Mouse (Mus musculus) forebrain, embryonic 15.5 days (tissue): Measurements from ENCODE around the gene Arpc2. TPM values are rescaled to one million over a fixed set of nuclear protein-coding genes. Genes with fewer than 3 reads are reported as not detected.
A peak's percentile ranks its signal among the peaks of the same experiment; 100 is the strongest.

Experiments used
- ATAC-seq: fragments of 200-750 bp; cut with Nextera tagmentation; replicated peaks from 2 replicates; pipeline ENCODE4 v1.8.0; 2017; ENCODE audit warnings: mild to moderate bottlenecking, moderate TSS enrichment, moderate library complexity
- H3K27ac ChIP-seq: fragments of 300-500 bp; sonication (generic); replicated peaks from 2 replicates; pipeline ENCODE4 v1.5.1; 2015; ENCODE audit warnings: mild to moderate bottlenecking, inconsistent platforms
- H3K27me3 ChIP-seq: fragments of 300-500 bp; sonication (generic); 2 replicates; pipeline ENCODE4 v1.6.1; 2015; ENCODE audit warnings: inconsistent platforms
- H3K36me3 ChIP-seq: fragments of 300-500 bp; sonication (generic); 2 replicates; pipeline ENCODE4 v1.6.1; 2015; ENCODE audit warnings: mild to moderate bottlenecking, inconsistent platforms
- H3K4me1 ChIP-seq: fragments of 300-500 bp; sonication (generic); 2 replicates; pipeline ENCODE4 v1.6.1; 2015; ENCODE audit warnings: inconsistent platforms
- H3K4me2 ChIP-seq: fragments of 300-500 bp; sonication (generic); replicated peaks from 2 replicates; pipeline ENCODE4 v1.6.1; 2015; ENCODE audit warnings: mild to moderate bottlenecking, inconsistent platforms
- H3K4me3 ChIP-seq: fragments of 300-500 bp; sonication (generic); 2 replicates; pipeline ENCODE4 v1.5.1; 2015; ENCODE audit warnings: mild to moderate bottlenecking, inconsistent platforms
- H3K9ac ChIP-seq: fragments of 300-500 bp; sonication (generic); replicated peaks from 2 replicates; pipeline ENCODE4 v1.6.1; 2015; ENCODE audit warnings: mild to moderate bottlenecking, inconsistent platforms
- H3K9me3 ChIP-seq: fragments of 300-500 bp; sonication (generic); 2 replicates; pipeline ENCODE4 v1.6.1; 2016; ENCODE audit warnings: inconsistent platforms
- WGBS: fragments of 180-500 bp; shearing (Covaris S2); methylation state at CpG from one replicate; pipeline ENCODE4 v1.1.7; 2015; ENCODE audit warnings: mixed read lengths; 5-methylcytosine and 5-hydroxymethylcytosine counted together
- polyA plus RNA-seq: library from polyadenylated mRNA; unstranded; fragments of >200 nt; fragmentation: Nextera tagmentation; extraction: Ambion mirVana; gene quantifications from 2 replicates; pipeline ENCODE4 v1.2.1, GENCODE M21; 2015

The Arpc2 gene
- polyA plus RNA-seq, 1 experiment from 2014 or later = 418 TPM

DNA sequence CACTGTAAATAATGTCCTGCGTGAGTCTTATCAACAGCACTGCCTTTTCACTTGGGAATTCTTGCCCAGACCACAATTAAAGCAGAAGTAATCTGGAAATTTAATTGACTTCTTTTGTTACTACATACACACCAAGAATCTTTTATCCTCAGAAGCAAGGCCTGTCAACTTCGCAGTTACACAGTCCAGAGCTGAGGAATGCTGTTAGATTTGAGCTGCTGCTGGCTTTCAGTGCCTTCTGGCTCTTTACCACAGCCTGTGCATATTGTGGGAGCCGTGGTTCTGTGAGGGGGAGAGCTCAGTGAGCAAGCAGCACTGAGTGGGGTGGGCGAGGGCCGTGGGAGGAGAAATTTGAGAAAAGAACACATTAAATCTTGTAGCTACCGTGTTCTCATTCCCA lies 4.4 kb downstream of the Arpc2 start:
- Histone ChIP-seq H3K27ac (peak overlapping the region; percentile 39; the same call in 1 of the 2 replicates), H3K36me3 (no peaks in the 10 kb centered on the region), H3K4me1 (peaks cover 38% of the 10 kb centered on the region), H3K27me3 (no peaks in the 10 kb centered on the region), H3K9ac (no peak overlapping the region), H3K4me2 (no peak overlapping the region), H3K4me3 (no peak overlapping the region), H3K9me3 (no peaks in the 10 kb centered on the region)
- no peak for ATAC-seq
- 59% methylated on average over 6 of the region's 6 CpGs for WGBS

DNA sequence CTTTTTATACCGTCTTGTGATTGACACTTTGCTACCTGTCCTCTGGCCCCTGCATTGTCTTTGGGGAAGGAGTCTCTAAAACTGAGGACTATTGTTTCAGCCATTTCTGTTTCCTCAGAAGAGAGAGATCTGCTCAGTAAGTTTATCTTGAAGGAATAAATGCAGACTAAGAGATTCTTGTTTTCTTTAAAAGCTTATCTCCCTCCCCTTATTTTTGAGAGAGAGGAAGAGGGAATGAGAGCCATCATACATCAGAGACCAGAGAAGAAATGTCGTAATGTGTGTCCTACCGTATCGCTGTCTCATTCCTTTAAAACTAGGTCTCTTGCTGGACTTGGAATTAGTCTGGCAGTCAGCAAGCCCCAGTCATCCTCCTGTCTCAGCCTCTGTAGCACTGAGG lies 4.9 kb downstream of the Arpc2 start:
- Histone ChIP-seq H3K4me3 (no peak overlapping the region), H3K4me2 (no peak overlapping the region), H3K9me3 (no peaks in the 10 kb centered on the region), H3K4me1 (peaks cover 38% of the 10 kb centered on the region), H3K27ac (no peak overlapping the region), H3K9ac (no peak overlapping the region), H3K27me3 (no peaks in the 10 kb centered on the region), H3K36me3 (no peaks in the 10 kb centered on the region)
- 89% methylated on average over 4 of the region's 4 CpGs for WGBS
- no peak for ATAC-seq

DNA sequence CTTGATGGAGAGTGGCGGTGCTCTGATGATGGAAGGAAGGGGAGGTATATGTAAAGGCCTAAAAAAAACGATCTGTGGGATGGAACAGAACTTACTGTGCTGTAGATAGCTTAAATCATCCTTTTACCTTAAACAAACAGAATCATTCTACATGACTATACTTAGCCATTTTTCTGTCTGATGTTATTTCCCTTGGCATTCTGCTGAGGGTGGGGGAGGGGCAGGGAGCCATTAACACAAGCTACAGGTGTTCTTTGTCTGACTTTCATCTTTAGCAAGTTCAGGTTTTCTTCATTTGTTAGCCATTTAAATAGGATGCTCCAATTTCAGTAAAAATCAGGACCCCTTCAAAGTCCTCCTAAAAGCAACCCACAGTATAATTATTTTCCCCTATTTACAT lies 9.6 kb downstream of the Arpc2 start:
- peaks cover 24% of the 10 kb centered on the region for H3K36me3 ChIP-seq
- peaks cover 2% of the 10 kb centered on the region for H3K4me1 ChIP-seq
- H3K27me3 ChIP-seq = no peaks in the 10 kb centered on the region
- no peak overlapping the region for H3K4me3 ChIP-seq
- H3K4me2 ChIP-seq = no peak overlapping the region
- H3K9ac ChIP-seq = no peak overlapping the region
- no peak for ATAC-seq
- WGBS = 92% methylated on average over 2 of the region's 2 CpGs
- no peak overlapping the region for H3K27ac ChIP-seq
- H3K9me3 ChIP-seq = no peaks in the 10 kb centered on the region

DNA sequence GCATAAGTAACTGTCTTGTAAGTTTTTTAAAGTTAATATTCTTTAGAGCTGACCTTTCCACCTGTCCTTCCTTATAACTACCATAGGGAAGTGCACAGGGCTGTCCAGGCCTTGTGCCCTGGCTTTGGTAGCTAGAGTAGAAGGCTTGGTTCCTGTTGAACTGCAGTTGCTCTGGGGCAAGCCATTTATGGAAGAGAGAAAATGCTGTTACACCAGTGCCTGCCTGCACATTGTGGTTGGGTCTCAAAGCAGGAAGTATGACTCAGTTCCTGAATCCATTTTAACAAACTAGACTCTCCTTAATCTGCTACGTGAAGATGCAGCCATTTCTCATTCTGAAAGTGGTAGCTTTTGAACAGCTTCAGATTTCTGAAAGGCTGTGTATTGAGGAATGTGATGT lies 12.9 kb downstream of the Arpc2 start:
- Histone ChIP-seq H3K27me3 (no peaks in the 10 kb centered on the region), H3K4me2 (no peak overlapping the region), H3K9me3 (no peaks in the 10 kb centered on the region), H3K9ac (no peak overlapping the region), H3K36me3 (peaks cover 51% of the 10 kb centered on the region), H3K4me3 (no peak overlapping the region), H3K27ac (no peak overlapping the region), H3K4me1 (no peaks in the 10 kb centered on the region)
- WGBS = 86% methylated on average over 1 of the region's 1 CpGs
- ATAC-seq = no peak

DNA sequence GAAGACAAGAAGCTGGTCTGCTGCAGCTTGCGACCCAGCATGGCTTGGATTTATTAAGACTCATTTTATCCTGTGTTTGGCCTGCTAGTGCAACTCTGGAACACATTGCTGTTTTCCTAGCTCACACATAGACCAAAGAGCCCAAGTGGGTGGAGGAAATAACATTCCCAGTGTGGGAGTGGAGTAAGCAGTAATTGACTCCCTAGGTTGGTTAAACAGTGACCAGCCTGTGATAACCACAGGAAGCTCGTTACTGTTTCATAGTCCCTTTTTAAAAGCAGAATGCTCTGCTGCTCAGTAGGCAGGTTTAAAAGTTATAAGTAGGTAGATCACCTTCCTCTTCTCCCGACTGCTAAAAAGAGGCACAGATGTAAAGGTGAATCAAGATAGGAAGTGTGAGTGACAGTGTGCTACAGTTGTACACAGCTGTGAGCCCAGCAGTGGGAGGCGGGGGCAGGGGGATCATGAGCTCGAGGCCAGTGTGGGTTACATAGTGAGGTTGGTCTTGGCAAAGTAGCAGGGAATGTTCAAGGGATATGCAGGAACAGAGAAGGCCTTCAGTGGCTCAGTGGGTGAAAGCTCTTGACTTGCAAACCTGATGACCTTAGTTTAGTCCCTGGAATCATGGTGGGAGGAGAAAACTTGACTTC lies 13.6 kb downstream of the Arpc2 start:
- peaks cover 57% of the 10 kb centered on the region for H3K36me3 ChIP-seq
- no peak overlapping the region for H3K9ac ChIP-seq

DNA sequence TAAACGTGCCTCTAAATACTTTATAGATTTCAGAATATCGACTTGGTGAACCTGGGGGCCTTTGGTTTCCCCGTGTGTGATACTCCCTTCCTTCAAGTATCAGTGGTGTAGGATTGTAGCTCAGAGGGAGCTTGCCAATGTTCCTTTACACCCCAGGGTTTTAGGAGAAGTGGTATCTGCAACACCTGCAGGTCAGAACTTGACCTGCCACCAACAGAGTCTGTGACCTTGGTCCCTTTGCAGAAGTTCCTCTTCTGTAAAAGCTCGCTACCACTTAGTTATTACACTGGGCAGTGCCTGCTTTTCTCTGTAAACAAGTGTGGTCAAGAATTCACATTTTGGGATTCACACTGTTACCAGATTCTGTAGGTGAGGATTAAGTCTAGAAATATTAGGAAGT lies 14.2 kb downstream of the Arpc2 start:
- Histone ChIP-seq H3K4me3 (no peak overlapping the region), H3K9me3 (no peaks in the 10 kb centered on the region), H3K9ac (no peak overlapping the region), H3K4me2 (no peak overlapping the region), H3K27me3 (no peaks in the 10 kb centered on the region), H3K27ac (no peak overlapping the region), H3K4me1 (no peaks in the 10 kb centered on the region), H3K36me3 (peaks cover 62% of the 10 kb centered on the region)
- 93% methylated on average over 4 of the region's 4 CpGs for WGBS
- ATAC-seq = no peak

More for the DNA sequence above, 13.6 kb downstream of the Arpc2 start:
- 74% methylated on average over 5 of the region's 5 CpGs for WGBS
- H3K4me2 ChIP-seq = no peak overlapping the region
- no peaks in the 10 kb centered on the region for H3K27me3 ChIP-seq
- no peaks in the 10 kb centered on the region for H3K9me3 ChIP-seq
- H3K4me1 ChIP-seq = no peaks in the 10 kb centered on the region
- no peak overlapping the region for H3K4me3 ChIP-seq
- H3K27ac ChIP-seq = no peak overlapping the region
- ATAC-seq = no peak

DNA sequence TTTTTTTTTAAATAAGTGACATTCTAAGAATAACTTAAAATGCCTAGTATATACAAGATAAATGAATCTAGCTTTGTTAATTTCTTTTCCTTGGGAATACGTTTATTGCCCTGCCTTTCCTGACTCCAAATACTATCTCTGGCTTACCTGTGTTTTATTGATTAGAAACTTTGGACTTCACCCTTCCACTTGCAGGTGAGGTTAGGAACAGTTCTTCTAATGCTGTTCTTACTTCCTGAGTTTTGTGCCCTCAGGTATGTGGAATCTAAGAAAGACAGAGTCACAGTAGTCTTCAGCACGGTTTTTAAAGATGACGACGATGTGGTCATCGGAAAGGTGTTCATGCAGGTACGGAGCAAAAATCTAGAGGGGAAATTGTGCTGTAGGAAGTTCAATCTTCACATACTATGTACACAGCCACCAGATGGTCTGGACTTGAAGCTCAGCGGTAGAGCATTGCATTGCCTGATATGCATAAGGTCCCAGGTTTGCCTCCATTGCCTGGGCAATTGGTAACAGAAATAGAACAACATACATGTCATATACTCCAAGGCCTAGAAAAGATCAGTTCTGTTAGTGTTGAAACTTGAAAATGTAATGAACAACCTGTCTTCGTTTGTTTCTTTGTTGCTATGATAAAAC lies 19.9 kb downstream of the Arpc2 start:
- no peak overlapping the region for H3K4me2 ChIP-seq
- peaks cover 74% of the 10 kb centered on the region for H3K36me3 ChIP-seq
- WGBS = 97% methylated on average over 8 of the region's 8 CpGs
- no peaks in the 10 kb centered on the region for H3K9me3 ChIP-seq
- ATAC-seq = no peak
- H3K27ac ChIP-seq = no peak overlapping the region
- H3K4me1 ChIP-seq = no peaks in the 10 kb centered on the region
- H3K9ac ChIP-seq = no peak overlapping the region
- no peaks in the 10 kb centered on the region for H3K27me3 ChIP-seq
- H3K4me3 ChIP-seq = no peak overlapping the region

DNA sequence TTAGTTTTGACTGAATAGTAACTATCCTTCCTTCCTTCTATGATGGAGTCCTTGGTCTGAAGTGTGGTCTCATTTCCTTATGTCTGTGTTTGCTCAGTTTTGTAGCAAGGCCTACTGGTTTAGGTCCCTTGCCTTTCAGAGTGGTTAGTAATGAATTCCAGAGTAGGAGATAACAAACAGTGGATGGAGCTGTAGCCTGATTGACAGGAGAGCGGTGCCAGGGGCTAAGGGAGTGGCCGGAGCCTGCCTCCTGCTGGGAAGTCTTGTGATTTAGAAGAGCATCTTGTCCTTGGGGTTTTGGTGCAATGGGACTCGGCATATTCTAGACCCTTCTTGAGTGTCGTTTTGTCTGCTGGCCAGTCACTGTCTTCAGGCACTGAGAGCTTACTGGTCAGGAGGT lies 20.9 kb downstream of the Arpc2 start:
- no peak overlapping the region for H3K4me3 ChIP-seq
- no peak overlapping the region for H3K9ac ChIP-seq
- no peaks in the 10 kb centered on the region for H3K9me3 ChIP-seq
- H3K27ac ChIP-seq = no peak overlapping the region
- WGBS = 81% methylated on average over 4 of the region's 4 CpGs
- H3K4me2 ChIP-seq = no peak overlapping the region
- no peaks in the 10 kb centered on the region for H3K4me1 ChIP-seq
- no peaks in the 10 kb centered on the region for H3K27me3 ChIP-seq
- peaks cover 70% of the 10 kb centered on the region for H3K36me3 ChIP-seq
- no peak for ATAC-seq

DNA sequence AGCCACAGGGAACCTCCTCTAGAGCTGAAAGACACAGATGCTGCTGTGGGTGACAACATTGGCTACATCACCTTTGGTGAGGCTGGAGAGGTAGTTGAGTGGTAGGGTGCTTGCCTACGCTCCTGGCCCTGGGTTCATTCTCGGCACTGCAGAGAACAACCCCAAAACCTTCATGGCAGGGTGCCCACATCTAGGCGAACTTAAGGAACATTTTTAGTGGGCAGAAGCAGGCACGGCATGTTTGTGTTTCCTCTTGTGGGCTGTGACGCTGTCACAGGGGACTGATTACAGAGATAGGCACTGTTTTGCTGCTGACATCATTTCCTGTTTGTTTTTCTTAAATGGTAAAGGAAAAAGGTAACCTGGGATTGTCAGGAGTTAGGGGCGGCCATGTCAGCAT lies 26.6 kb downstream of the Arpc2 start:
- no peak overlapping the region for H3K9ac ChIP-seq
- H3K4me3 ChIP-seq = no peak overlapping the region
- H3K36me3 ChIP-seq = peaks cover 77% of the 10 kb centered on the region
- H3K9me3 ChIP-seq = no peaks in the 10 kb centered on the region
- 93% methylated on average over 6 of the region's 6 CpGs for WGBS
- no peak overlapping the region for H3K27ac ChIP-seq
- no peak overlapping the region for H3K4me2 ChIP-seq
- H3K4me1 ChIP-seq = no peaks in the 10 kb centered on the region
- ATAC-seq = no peak
- H3K27me3 ChIP-seq = no peaks in the 10 kb centered on the region

DNA sequence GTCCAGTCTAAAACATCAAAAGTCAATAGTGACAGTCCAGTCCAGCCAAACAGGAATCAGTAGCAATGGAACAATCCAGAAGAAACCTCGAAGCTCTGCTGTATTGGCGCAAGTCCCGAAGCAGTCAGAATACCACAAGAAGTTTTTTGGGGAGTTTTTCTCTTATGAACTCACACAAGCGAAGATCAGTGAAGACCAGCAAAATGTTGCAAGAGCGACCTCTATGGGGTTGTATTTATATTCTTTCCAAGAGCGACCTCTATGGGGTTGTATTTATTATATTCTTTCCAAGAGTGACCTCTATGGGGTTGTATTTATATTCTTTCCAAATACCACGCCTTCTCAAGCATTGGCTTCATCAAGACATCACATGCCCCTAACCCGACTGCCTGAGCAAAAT lies 32.9 kb downstream of the Arpc2 start:
- Histone ChIP-seq H3K4me1 (no peaks in the 10 kb centered on the region), H3K4me3 (no peak overlapping the region)

DNA sequence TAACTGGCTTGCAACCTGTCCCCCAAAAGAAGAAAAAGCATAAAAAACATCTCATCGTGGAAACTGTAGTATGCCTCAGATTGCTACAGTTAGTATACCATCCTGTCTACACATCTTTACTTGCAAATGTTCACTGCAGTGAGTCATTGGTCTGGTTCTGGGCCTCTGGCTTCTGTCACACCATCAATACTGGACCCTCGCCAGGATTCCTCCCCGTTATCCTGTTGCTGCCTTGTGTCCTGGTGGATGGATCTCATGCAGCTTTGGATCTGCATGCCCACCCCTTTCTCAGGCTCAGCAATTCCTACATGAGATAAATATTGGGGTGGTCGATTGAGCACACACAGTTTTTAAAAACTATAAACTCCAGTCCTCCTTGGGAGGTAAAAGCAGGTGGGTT lies 35.8 kb downstream of the Arpc2 start:
- Histone ChIP-seq H3K27ac (no peak overlapping the region), H3K27me3 (no peaks in the 10 kb centered on the region), H3K4me3 (no peak overlapping the region), H3K36me3 (peaks cover 23% of the 10 kb centered on the region), H3K4me1 (no peaks in the 10 kb centered on the region), H3K9ac (no peak overlapping the region), H3K4me2 (no peak overlapping the region), H3K9me3 (no peaks in the 10 kb centered on the region)
- ATAC-seq = no peak
- 75% methylated on average over 4 of the region's 4 CpGs for WGBS

More for the DNA sequence above, 32.9 kb downstream of the Arpc2 start:
- Histone ChIP-seq H3K27ac (no peak overlapping the region), H3K9me3 (no peaks in the 10 kb centered on the region), H3K4me2 (no peak overlapping the region), H3K9ac (no peak overlapping the region), H3K27me3 (no peaks in the 10 kb centered on the region), H3K36me3 (peaks cover 51% of the 10 kb centered on the region)
- ATAC-seq = no peak
- WGBS = 89% methylated on average over 8 of the region's 8 CpGs

DNA sequence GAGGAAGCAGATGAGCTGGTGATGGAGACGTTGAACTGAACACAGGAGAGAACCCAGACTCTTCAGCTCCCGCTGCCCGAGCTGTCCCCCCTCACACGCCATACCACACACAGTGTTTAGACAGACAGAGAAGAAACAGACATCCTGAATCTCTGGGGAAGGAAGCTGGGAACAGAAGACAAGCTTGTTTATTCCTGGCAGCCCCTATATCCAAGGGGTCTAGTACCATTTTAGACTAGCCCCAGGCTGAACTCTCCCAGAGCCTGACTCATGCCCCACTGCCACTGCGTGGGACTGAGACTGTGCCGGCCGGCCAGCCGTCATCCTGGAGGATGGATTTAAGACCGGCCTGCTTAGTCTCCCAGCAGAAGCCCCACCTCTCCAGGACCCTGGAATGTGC lies 39.1 kb downstream of the Arpc2 start:
- Histone ChIP-seq H3K36me3 (peaks cover 9% of the 10 kb centered on the region), H3K27ac (no peak overlapping the region), H3K4me3 (no peak overlapping the region), H3K9me3 (no peaks in the 10 kb centered on the region), H3K9ac (no peak overlapping the region), H3K27me3 (no peaks in the 10 kb centered on the region), H3K4me2 (no peak overlapping the region), H3K4me1 (no peaks in the 10 kb centered on the region)
- WGBS = 61% methylated on average over 9 of the region's 9 CpGs
- ATAC-seq = no peak

DNA sequence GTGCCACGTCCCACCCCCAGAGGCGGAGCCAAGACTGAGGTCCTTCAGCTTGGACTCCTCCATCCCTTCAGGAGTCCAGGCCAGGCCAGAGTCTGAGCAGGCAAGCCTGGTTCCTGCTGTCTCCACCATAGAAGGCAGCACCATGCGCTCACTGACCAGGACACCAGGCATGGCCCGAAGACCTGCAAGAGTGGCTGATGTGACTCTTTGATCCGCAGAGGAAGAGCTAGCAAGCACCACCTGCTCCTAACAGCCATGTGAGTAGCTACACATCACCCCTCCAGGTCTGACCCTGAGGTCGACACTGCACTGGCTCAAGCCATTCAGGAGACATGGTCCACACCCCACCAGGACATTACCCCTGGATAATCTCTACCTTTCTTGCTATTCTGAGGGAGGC lies 41.2 kb downstream of the Arpc2 start:
- H3K27me3 ChIP-seq = no peaks in the 10 kb centered on the region
- H3K4me2 ChIP-seq = no peak overlapping the region
- H3K27ac ChIP-seq = no peak overlapping the region
- WGBS = 73% methylated on average over 6 of the region's 6 CpGs
- no peak for ATAC-seq
- H3K36me3 ChIP-seq = peaks cover 27% of the 10 kb centered on the region
- H3K4me1 ChIP-seq = no peaks in the 10 kb centered on the region
- no peak overlapping the region for H3K9ac ChIP-seq
- no peaks in the 10 kb centered on the region for H3K9me3 ChIP-seq
- H3K4me3 ChIP-seq = no peak overlapping the region
